Mouse (Mus musculus) forebrain, embryonic 16.5 days (tissue): ENCODE data around the gene Arl6ip4. TPM values are rescaled to one million over a fixed set of nuclear protein-coding genes. Genes with fewer than 3 reads are reported as not detected.
A peak's percentile ranks its signal among the peaks of the same experiment; 100 is the strongest.

Experiments
- ATAC-seq: fragments of 200-750 bp; cut with Nextera tagmentation; 2 replicates; pipeline ENCODE4 v1.8.0; 2017; ENCODE audit warnings: mild to moderate bottlenecking, moderate library complexity
- H3K27ac ChIP-seq: fragments of 300-500 bp; sonication (generic); 2 replicates; pipeline ENCODE4 v1.5.1; 2014; ENCODE audit warnings: low read length, control low read depth
- H3K27me3 ChIP-seq: fragments of 300-500 bp; sonication (generic); replicated peaks from 2 replicates; pipeline ENCODE4 v1.6.1; 2014; ENCODE audit warnings: low read length; ENCODE audit not compliant: control insufficient read depth, insufficient read depth
- H3K36me3 ChIP-seq: fragments of 300-500 bp; sonication (generic); 2 replicates; pipeline ENCODE4 v1.6.1; 2014; ENCODE audit not compliant: control insufficient read depth, insufficient read depth
- H3K4me1 ChIP-seq: fragments of 300-500 bp; sonication (generic); replicated peaks from 2 replicates; pipeline ENCODE4 v1.6.1; 2014; ENCODE audit warnings: low read length; ENCODE audit not compliant: control insufficient read depth, insufficient read depth
- H3K4me2 ChIP-seq: fragments of 300-500 bp; sonication (generic); 2 replicates; pipeline ENCODE4 v1.6.1; 2014; ENCODE audit warnings: mild to moderate bottlenecking, low read length, control low read depth
- H3K4me3 ChIP-seq: fragments of 300-500 bp; sonication (generic); replicated peaks from 2 replicates; pipeline ENCODE4 v1.5.1; 2014; ENCODE audit warnings: mild to moderate bottlenecking, low read length, control low read depth
- H3K9ac ChIP-seq: fragments of 300-500 bp; sonication (generic); replicated peaks from 2 replicates; pipeline ENCODE4 v1.6.1; 2014; ENCODE audit warnings: low read depth, low read length, control low read depth
- H3K9me3 ChIP-seq: fragments of 300-500 bp; sonication (generic); 2 replicates; pipeline ENCODE4 v1.6.1; 2016; ENCODE audit warnings: low read length; ENCODE audit not compliant: control insufficient read depth
- WGBS: fragments of 180-500 bp; shearing (Covaris S2); extraction: QIAGEN DNeasy Blood & Tissue Kit; methylation state at CpG from one replicate; pipeline ENCODE4 v1.1.7; 2014; 5-methylcytosine and 5-hydroxymethylcytosine counted together
- polyA plus RNA-seq: library from polyadenylated mRNA; unstranded; fragments of >200 nt; fragmentation: Nextera tagmentation; extraction: Ambion mirVana; gene quantifications from 2 replicates; pipeline ENCODE4 v1.2.1, GENCODE M21; 2015

Gene Arl6ip4
- 66.1 and 71.0 TPM in 2 replicates for polyA plus RNA-seq

GRCm38 (mm10) chr5:124115990-124116845 is at the start of gene Arl6ip4:
Arl6ip4 (plus strand) TSS chr5:124116089.
- Histone ChIP-seq H3K36me3 (peaks cover 17% of the 10 kb centered on the region), H3K4me2 (peak within 1 kb of the TSS; percentile 77), H3K27ac (peak within 1 kb of the TSS; percentile 78), H3K4me1 (peaks cover 33% of the 10 kb centered on the region), H3K9ac (peak within 1 kb of the TSS; percentile 85), H3K9me3 (no peaks in the 10 kb centered on the region), H3K4me3 (peak within 1 kb of the TSS; percentile 98), H3K27me3 (no peaks in the 10 kb centered on the region)
- ATAC-seq: peak; percentile 12; the same call in 1 of the 2 replicates
- 2% methylated on average over 64 of the region's 64 CpGs for WGBS

GRCm38 (mm10) chr5:124069657-124070056 is 46.2 kb upstream of the Arl6ip4 start:
- Histone ChIP-seq H3K9me3 (no peaks in the 10 kb centered on the region), H3K9ac (no peak overlapping the region), H3K4me3 (no peak overlapping the region), H3K4me1 (no peaks in the 10 kb centered on the region), H3K27me3 (no peaks in the 10 kb centered on the region), H3K27ac (no peak overlapping the region), H3K36me3 (no peaks in the 10 kb centered on the region), H3K4me2 (no peak overlapping the region)
- ATAC-seq: no peak
- WGBS: 88% methylated on average over 3 of the region's 3 CpGs

GRCm38 (mm10) chr5:124073682-124074081 is 42.2 kb upstream of the Arl6ip4 start:
- Histone ChIP-seq H3K27me3 (no peaks in the 10 kb centered on the region), H3K9me3 (no peaks in the 10 kb centered on the region), H3K36me3 (no peaks in the 10 kb centered on the region), H3K27ac (no peak overlapping the region), H3K4me2 (no peak overlapping the region), H3K4me3 (no peak overlapping the region), H3K9ac (no peak overlapping the region), H3K4me1 (peaks cover 15% of the 10 kb centered on the region)
- WGBS: 63% methylated on average over 9 of the region's 9 CpGs
- no peak for ATAC-seq

- H3K4me2 ChIP-seq: no peak overlapping the region
- H3K4me3 ChIP-seq: no peak overlapping the region
- no peaks in the 10 kb centered on the region for H3K9me3 ChIP-seq
- WGBS: 76% methylated on average over 10 of the region's 10 CpGs
- no peak for ATAC-seq
- no peaks in the 10 kb centered on the region for H3K27me3 ChIP-seq
- no peaks in the 10 kb centered on the region for H3K36me3 ChIP-seq
- H3K27ac ChIP-seq: no peak overlapping the region
- peaks cover 27% of the 10 kb centered on the region for H3K4me1 ChIP-seq
- no peak overlapping the region for H3K9ac ChIP-seq
Observed at GRCm38 (mm10) chr5:124074845-124075307, 41.0 kb upstream of the Arl6ip4 start.

GRCm38 (mm10) chr5:124075716-124076115 is 40.2 kb upstream of the Arl6ip4 start:
- Histone ChIP-seq H3K9ac (no peak overlapping the region), H3K4me3 (no peak overlapping the region), H3K9me3 (no peaks in the 10 kb centered on the region), H3K4me1 (peaks cover 31% of the 10 kb centered on the region), H3K4me2 (no peak overlapping the region), H3K36me3 (no peaks in the 10 kb centered on the region), H3K27ac (no peak overlapping the region), H3K27me3 (no peaks in the 10 kb centered on the region)
- WGBS: 79% methylated on average over 9 of the region's 9 CpGs
- ATAC-seq: no peak

GRCm38 (mm10) chr5:124076559-124076958 is 39.3 kb upstream of the Arl6ip4 start:
- no peaks in the 10 kb centered on the region for H3K9me3 ChIP-seq
- 58% methylated on average over 9 of the region's 9 CpGs for WGBS
- no peaks in the 10 kb centered on the region for H3K36me3 ChIP-seq
- H3K4me2 ChIP-seq: no peak overlapping the region
- peaks cover 31% of the 10 kb centered on the region for H3K4me1 ChIP-seq
- no peak overlapping the region for H3K4me3 ChIP-seq
- H3K27ac ChIP-seq: no peak overlapping the region
- no peaks in the 10 kb centered on the region for H3K27me3 ChIP-seq
- no peak for ATAC-seq
- H3K9ac ChIP-seq: no peak overlapping the region

GRCm38 (mm10) chr5:124077241-124077640 is 38.6 kb upstream of the Arl6ip4 start:
- ATAC-seq: no peak
- H3K4me1 ChIP-seq: peaks cover 31% of the 10 kb centered on the region
- WGBS: 88% methylated on average over 13 of the region's 13 CpGs
- H3K4me2 ChIP-seq: no peak overlapping the region
- no peaks in the 10 kb centered on the region for H3K9me3 ChIP-seq
- no peaks in the 10 kb centered on the region for H3K36me3 ChIP-seq
- no peak overlapping the region for H3K27ac ChIP-seq
- no peaks in the 10 kb centered on the region for H3K27me3 ChIP-seq
- no peak overlapping the region for H3K9ac ChIP-seq
- H3K4me3 ChIP-seq: no peak overlapping the region

- no peak for ATAC-seq
- Histone ChIP-seq H3K36me3 (no peaks in the 10 kb centered on the region), H3K4me1 (peaks cover 31% of the 10 kb centered on the region), H3K27me3 (no peaks in the 10 kb centered on the region), H3K9ac (0 out of 2 replicates have a peak overlapping the region, but pooled peaks have one; percentile 25), H3K9me3 (no peaks in the 10 kb centered on the region), H3K27ac (peak overlapping the region; percentile 47), H3K4me2 (0 out of 2 replicates have a peak overlapping the region, but pooled peaks have one; percentile 36), H3K4me3 (no peak overlapping the region)
- 61% methylated on average over 6 of the region's 6 CpGs for WGBS
Observed at GRCm38 (mm10) chr5:124077856-124078460, 37.9 kb upstream of the Arl6ip4 start.

GRCm38 (mm10) chr5:124078794-124079416 is 37.0 kb upstream of the Arl6ip4 start:
- WGBS: 31% methylated on average over 9 of the region's 9 CpGs
- no peaks in the 10 kb centered on the region for H3K27me3 ChIP-seq
- H3K27ac ChIP-seq: peak overlapping the region; percentile 81
- no peaks in the 10 kb centered on the region for H3K36me3 ChIP-seq
- H3K4me3 ChIP-seq: no peak overlapping the region
- H3K9me3 ChIP-seq: no peaks in the 10 kb centered on the region
- peaks cover 31% of the 10 kb centered on the region for H3K4me1 ChIP-seq
- peak; percentile 97 for ATAC-seq
- H3K4me2 ChIP-seq: peak overlapping the region; percentile 36
- H3K9ac ChIP-seq: peak overlapping the region; percentile 31
